ENCODE assay signal across 13 mouse cellular contexts in the genomic region with DNA sequence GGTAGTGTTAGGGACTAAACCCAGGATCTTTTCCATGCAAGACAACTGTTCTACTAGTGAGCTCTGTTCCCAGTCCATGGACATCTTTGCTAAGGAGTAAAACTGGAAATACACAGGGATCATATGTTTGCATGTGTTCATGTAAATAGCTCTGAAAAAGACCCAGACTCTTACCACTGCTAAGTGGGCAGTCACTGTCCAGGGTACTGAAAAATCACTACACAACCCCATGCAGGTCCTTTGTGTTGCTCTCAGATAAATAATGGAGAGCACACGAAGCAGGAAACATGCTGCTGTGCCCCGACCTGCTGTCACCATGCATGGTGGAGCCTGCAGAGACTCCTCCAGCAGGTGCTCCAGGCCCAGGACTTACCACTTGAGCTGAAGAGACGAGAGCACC.
DNase-seq lines count a peak whose midpoint lies in the region.
"Had no signal": no experiment of that assay in that cellular context is flagged by ENCODE, and none has a peak within 500 bp of the region (broad histone marks: within the 10 kb centered on the region; RNA-seq: fewer than 3 reads in every experiment).

No protein-coding gene starts in this region.

- peak; percentile 18 to 35 for DNase-seq in kidney, postnatal 4 days
- DNase-seq in kidney, adult 8-10 months = no peak
- peak; percentile 0 for DNase-seq in MEL-GATA-1-ER (ENCODE audit: extremely low read depth, low read depth)
- peak; percentile 49 for DNase-seq in embryo, embryonic 11 days
- DNase-seq in mesoderm, embryonic 11.5 days (ENCODE audit: low read depth, low spot score) = peak; percentile 47
- DNase-seq in ovary, postnatal 14 days (ENCODE audit: low spot score) = no peak
- no peak for DNase-seq in frontal cortex, postnatal 25 days (ENCODE audit: low spot score in 2 of 2)
- DNase-seq: adrenal gland, adult 2 months; cerebellum, adult 18-20 months; gastrocnemius, postnatal 10 days; heart, postnatal 14 days; kidney, adult 2 months; thymus, postnatal 4 days had no signal

Comparison
In these comparisons a context has a peak if more than half of its experiments do, and no peak if none do; other contexts are left out.
1. DNase-seq: peak in kidney, postnatal 4 days (2 of 2), MEL-GATA-1-ER (single experiment), embryo, embryonic 11 days (single experiment) and mesoderm, embryonic 11.5 days (single experiment); none in kidney, adult 8-10 months (0 of 2), ovary, postnatal 14 days (single experiment) and frontal cortex, postnatal 25 days (0 of 2).